Mouse (Mus musculus) adrenal gland, adult (tissue): ENCODE data around the gene Wdfy4.
A peak's percentile ranks its signal among the peaks of the same experiment; 100 is the strongest.

Experiments used
- DNase-seq, 2 experiments: peaks; one replicate each; pipeline ENCODE4 v3.0.0; 2022 to 2023; ENCODE audit warnings: low spot score in 1 of 2; ENCODE audit not compliant: inconsistent age in 2 of 2

The Wdfy4 gene

DNA sequence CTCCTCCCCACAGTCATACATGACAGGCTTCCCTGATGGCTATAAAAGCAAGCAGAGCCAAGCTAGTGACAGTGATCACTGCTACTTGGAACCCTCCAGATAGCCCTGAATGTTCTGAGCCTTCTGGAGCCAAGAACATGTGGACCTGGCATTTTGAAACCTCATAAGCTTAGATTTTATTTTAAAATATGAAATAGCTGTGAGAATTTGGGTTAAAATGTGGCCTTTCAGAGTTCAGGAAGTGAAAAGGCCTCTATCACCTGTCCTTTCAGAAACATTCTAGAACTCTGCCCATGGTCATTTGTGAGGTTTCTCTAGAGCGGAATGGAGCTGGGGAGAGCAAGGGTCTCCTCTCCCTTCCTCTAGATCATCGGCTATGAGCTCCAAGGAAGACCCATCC, 194.2 kb downstream of the Wdfy4 start, which contains the start of gene Lrrc18:
Gene Lrrc18 (plus strand): TSS at position 301 of the 400 bp plus-strand sequence.
- DNase-seq, result no peak

DNA sequence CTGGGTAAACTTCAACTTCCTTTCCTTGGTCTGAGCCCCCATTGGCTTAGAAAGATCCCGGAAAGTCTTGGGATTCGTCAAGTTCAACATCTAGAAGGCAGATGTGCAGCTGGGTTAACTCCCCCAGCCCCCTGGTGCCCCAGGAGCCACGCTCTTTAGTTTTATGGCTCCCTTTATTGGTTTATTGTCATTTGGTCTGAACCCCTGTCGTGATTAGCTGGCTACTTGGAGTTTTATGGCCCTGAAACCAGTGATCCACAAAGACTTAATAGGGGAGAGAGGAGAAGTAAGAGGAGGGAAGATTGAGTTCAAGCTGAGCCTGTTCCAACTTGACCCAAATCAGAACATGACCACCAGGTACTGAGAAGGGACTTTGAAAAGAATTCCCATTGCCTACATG, 198.6 kb downstream of the Wdfy4 start:
- no peak for DNase-seq

DNA sequence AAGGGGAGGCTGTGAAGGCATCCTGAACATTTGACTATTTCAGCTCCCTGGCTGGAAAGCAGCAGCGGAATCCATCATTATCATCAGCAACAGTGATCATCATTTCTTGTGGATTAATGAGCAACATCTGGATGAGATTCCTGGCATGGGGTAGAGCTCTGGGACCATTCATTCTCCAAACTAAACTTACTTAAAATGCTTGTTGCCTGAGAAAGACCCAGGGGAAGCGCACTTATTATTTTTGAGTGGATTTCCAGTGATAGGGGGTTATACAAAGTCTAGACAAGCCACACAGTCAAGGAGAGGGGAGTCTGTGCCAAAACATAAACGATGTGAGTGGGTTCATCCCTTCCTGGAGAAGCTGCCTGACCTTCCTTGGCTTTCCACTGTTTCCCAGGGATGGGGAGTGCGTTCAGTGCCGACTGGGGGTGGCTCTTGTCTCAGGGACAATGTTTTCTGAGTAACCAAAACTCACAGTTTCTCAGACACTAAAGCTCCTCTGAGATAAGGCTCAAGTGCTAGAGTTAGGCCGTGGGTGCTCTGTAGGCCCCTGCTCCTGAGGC, 201.1 kb downstream of the Wdfy4 start:
- no peak for DNase-seq

DNA sequence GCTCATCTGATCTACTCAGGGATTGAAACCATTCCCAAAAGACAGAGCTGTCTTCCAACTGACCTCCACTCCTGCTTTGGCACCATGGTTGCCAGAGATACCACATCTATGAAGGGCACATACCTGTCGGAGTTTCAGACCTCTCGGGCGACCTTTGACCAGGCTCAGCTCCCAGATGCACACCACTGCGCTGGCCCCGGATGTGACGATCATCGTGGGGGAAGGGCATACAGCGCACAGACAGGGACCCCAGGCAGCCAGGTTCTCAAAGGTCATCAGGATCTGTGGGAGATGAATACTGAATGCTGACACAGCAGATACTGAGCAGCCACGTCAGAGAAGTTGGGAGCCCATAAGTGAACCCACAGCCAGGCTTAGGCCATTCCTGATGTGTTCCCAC, 214.6 kb downstream of the Wdfy4 start:
- DNase-seq, result no peak

DNA sequence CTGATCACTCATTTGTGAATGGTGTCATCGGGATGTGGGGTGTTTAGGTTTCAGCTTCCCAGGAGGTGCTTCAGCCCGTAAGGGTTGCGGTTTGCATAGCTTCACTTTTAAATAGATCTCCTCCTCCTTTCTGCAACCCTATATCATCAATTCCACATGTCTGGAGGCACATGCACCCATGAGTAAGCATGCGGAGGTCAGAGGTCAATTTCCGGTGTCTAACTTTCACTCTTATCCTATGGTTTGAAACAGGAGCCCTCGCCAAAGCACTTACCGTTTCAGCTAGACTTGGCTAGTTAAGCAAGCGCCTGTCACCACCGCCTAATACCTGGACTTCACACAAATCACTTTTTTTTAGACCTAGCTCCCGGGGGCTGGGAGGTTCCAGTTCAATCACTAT, 220.6 kb downstream of the Wdfy4 start:
- no peak for DNase-seq

DNA sequence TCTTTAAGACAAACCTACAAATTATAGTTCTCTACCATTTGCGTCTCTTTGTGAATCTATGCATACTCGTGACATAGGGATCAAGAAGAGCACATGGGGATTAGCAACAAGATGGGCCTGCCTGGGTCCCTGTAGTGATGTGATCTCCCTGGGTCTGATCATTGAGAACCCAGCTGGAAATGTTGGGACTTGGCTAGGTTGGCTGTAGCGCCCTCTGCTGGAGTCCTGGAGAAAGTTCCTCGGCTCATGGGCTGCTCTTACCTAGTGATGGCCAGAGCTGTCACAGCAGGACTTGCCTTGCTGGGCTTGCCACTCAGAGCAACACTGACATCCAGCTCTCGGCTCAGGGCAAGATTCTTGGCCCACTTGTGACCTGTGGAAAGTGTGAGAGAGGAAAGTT, 224.8 kb downstream of the Wdfy4 start:
- DNase-seq, result peak; percentile 63 to 86

DNA sequence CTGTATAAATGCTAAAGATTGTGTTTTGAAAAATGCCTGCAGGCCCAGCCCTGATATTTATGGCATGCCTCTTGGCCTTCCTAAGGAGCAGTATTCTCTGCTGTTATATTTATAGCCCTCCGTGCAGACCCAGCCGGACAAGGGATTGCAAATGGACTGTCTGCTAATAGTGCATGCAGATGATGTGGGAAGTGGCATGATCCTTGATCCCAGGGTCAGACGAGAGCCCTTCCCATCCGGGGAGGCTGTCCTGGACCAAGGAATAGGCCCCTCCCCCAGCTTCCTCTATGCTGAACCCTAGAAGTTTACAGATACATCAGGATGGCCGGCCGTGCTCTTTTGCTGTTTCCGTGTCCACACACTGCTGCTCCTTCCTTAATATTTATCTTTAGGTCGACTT, 226.6 kb downstream of the Wdfy4 start:
- no peak for DNase-seq

DNA sequence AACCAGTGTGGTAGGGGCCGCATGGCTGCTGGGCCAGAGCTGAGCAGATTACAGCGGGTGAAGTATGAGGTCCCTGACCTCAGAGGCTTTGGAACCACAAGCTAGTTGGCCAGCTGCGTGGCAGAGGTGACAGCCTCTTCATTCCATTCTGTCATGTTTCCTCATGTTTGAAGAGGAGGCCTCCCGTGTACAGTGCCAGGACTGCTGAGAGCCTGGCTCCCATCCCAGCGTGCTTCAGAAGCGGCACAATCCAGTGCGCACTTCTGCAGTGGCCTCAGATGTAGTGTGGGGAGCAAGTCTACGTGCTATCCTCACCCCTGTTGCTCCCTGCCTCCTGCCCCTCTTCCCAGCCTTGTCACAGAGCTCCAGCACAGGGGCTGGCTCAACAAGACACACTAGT, 228.8 kb downstream of the Wdfy4 start:
- no peak for DNase-seq

DNA sequence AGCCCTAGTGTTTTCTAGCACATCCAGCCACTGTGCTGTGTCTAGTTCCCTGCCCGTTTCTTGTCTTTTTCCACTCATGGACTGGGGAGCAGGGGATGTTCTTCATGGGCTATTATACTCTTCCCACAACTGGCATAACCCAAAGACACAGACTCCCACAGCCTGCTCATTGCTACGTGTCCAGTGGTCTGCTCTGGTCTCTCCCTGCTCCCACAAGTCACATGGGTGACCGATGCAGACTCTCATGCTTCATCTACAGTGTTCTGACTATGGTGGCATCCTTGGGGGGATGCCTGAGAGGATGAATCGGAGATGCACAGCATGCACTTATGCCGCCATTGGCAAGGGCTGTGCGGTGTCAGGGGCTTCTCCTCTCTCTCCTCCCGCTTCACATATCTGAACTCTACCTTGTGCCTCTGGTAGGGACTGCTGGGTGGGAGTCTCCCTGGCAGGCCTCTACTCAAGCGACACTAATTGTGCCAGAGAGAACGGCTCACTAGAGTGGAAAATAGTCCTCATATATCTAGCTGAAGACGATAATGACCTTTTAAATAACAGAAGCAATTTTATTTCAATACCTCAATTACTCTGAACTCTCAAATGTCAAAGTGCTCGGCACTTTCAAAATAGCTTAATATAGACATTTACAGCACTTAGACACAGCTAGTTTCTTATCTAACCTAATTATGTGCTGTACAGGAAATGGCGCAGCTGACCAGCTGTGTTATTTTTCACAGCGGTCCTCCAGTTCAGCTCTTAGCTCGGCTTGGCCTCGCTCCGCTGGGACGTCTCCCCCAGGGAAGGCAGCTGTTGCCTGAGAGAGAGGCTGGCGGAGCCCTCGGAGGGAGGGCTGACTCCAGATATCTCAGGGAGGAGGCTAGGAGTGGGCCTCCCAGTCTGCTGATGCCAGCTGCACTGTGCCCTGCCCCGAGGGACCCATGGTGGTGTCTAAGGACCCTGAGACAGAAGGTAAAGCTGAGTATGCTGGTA, 234.7 kb downstream of the Wdfy4 start:
- peak; percentile 8 to 38 for DNase-seq

DNA sequence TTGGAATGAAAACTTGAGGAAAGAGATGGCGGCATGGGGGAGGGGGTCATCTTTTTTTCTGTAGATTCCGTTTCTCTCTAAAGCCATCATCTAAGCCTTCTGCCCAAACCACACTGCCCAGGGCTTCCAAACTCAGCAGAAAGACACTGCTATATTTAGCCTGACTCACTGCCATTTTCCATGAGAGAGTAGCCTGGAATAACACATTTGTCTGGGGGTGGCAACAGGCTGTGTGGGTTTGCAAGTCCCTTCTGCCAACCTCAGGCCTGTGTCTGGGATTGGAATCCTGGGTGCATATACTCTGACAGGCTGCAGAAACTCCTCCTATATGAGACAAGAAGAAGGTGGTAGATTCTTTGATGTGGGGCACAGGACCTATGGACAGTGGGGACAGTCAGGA, 237.8 kb downstream of the Wdfy4 start:
- DNase-seq, result no peak

DNA sequence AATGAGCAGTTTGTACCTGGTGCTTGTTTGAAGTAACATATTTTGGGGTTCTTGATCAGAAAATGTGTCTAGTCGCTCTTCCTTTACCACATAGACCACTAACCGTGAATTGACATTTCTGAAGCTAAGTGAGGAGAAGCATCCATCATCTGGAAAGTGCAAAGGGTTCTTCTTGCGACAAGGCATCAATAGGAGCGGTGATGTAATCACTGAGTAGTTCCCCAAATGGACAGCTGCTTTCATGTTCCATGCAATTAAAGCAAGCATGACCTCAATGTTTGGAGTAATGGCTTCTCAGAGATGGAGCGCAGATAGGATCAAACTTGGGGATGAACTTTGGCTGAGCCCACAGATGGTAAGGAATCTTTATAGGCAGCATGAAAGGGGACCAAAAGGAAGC, 246.1 kb downstream of the Wdfy4 start:
- DNase-seq, result no peak

DNA sequence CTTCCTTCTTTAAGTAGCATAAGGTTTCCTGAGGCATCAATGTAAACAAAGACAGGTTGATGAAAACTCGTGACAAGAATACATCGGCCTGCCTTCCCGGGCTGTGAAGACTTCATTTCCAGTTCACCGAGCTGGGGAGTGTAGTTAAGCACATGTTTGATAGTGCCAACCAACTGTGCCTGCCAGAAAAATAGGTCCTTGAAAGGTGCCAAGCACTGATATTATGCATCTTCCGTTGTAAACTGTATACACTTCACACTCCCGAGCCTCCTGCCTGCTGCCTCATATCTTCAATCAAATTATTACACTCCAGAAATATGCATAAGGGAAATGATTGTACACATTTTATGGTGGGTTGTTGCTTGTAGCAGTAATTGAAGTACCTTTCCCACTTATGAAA, 251.2 kb downstream of the Wdfy4 start:
- no peak for DNase-seq

DNA sequence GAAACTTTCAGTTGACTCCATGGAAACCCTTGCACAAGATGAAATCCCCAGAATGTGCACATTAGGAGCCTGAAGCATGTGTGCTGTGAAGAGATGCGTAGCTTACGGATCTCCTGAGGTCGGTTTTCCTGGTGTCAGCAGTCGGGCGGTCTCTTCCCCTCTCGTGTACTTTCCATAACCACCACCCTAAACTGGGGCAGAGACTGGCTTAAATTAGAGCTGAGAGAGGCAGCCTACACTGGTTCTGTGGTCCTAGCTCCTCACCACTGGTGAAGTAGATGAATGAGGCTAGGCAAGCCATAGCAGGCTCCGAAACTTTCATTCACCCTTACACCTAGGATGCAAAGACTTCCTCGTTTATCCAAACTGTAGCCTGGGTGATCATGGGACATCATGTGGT, 253.1 kb downstream of the Wdfy4 start:
- no peak for DNase-seq

DNA sequence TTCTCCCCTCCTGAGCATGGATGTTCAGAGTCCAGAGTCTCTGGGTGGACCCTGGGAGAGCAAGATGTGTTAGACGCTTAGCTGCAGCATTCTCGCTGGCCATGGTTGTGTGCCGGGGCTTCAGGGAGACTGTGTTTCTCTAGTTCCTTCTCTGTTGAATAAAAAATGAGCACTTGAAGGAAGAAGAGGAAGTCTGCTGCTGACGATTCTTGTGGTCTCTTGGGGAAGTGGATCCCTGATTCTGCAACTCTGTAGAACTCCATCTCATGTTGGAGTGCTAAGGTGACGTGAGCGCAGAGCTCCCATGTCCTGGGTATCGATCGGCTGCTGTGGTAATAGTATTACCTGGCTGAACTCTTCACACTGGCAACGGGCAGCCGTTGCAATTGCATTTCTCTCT, 253.6 kb downstream of the Wdfy4 start:
- DNase-seq, result no peak

DNA sequence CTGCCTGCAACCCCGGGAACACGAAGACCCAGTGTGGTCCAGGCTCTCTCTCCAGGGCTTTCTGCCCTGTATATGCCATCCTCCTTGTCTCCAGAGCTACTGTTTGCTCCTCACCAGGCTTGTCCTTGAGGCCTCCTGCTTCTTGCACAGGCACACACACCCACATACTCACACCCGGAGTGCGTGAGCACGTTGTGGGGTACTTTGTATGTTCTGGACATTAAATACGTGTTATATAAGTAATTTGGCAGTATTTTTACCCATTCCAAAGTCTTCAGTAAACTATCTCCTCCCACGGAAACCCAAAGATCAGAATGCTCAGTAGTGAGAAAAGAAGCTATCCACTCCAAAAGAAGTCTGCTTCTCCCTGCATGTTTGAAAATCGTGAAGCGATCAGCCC, 261.4 kb downstream of the Wdfy4 start:
- no peak for DNase-seq

DNA sequence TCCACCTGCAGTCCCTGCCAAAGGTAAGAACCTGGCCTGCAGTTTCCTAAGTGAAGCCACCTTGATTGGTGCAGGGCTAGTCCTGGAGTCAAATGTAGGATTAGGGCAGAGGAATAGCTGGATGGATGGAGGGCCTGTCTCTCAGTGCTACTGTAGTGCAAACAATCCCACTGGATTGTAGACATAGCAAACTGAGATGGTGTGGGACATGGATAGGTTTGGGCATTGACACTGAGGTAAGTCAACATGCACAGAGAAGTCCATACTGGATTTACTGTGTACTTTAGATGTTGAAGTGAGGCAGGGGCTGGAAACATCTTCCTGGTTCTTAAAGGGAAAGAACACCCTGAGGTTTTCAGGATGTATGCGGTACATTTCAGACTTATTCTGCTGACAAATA, 267.4 kb downstream of the Wdfy4 start:
- DNase-seq, result no peak

DNA sequence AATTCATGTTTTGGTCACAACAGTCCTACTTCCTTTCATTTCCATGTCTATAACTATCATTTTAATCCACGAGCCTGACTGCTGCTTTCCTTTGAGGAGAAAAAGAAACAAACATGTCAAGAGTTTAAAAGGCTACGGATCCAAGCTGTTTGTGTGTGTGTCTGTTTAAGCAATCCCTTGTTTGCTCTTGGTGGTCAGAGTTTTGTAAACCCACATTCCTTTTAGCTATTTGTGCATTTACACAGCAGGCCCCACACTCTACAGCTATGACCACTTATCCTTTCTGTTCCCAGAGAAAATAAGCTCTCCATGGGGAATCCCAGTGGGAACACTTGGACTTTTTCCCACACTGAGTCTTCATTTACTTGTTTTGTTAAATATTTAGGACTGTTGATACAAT, 269.9 kb downstream of the Wdfy4 start:
- no peak for DNase-seq

DNA sequence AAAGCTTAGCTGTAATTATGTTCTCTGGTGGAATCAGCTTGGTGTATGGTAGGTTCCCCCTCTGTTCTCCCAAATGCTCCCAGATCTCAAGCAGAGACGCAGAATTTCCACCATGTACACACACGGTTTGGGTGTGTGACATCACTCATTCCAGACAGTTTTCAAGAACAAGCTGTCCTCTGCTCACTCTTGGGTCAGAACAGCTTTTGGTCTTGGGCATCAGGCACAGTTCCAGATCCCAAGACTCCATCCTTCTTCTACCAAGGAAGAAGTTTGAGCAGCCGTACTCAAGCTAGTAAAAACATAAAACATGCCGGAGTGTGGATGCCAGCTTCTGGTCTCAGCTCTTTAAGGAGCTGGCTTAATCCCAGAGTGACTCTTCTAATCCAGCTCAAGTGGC, 274.1 kb downstream of the Wdfy4 start:
- DNase-seq, result no peak
